Mouse (Mus musculus) erythroid progenitor cell, adult 5-6 weeks (primary cell): Measurements from ENCODE around the gene Spata31d1d. TPM values are rescaled to one million over a fixed set of nuclear protein-coding genes. Genes with fewer than 3 reads are reported as not detected.
"Not testable (repeated sequence)": the region's sequence is repeated elsewhere in the genome, so short reads cannot be mapped to it uniquely, and the experiment has no call there.

Source experiments
- ATAC-seq: replicated peaks from 2 replicates; pipeline ENCODE4 v1.8.0; 2016; ENCODE audit warnings: moderate number of reproducible peaks, mild to moderate bottlenecking, moderate TSS enrichment, inconsistent platforms; ENCODE audit not compliant: poor library complexity, low FRiP score, severe bottlenecking
- total RNA-seq, 2 experiments: library from RNA; stranded (forward) in 1 of 2; stranded (reverse) in 1 of 2; fragments of 150-400 nt in 1 of 2; fragments of 186-747, 209-891 nt in 1 of 2; gene quantifications; 2 replicates each; pipeline versions ENCODE4 v1.2.3 to v1.2.4; 2015 to 2017; ENCODE audit warnings: low replicate concordance in 2 of 2

The Spata31d1d gene
- total RNA-seq, 2 experiments from 2014 or later, result not detected

GRCm38 (mm10) chr13:59734347-59734746 is 2.8 kb upstream of the Spata31d1d start:
- ATAC-seq, result not testable (repeated sequence)

- ATAC-seq, result no peak
Measured at GRCm38 (mm10) chr13:59733936-59734335, 2.4 kb upstream of the Spata31d1d start.

GRCm38 (mm10) chr13:59728378-59729093 is 3.0 kb downstream of the Spata31d1d start:
- peak; percentile 84 for ATAC-seq

- ATAC-seq, result no peak
Measured at GRCm38 (mm10) chr13:59726139-59726867, 5.2 kb downstream of the Spata31d1d start.

GRCm38 (mm10) chr13:59722089-59722488 is 9.5 kb downstream of the Spata31d1d start:
- ATAC-seq, result not testable (repeated sequence)

GRCm38 (mm10) chr13:59719475-59719874 is 12.1 kb downstream of the Spata31d1d start:
- ATAC-seq, result no peak

GRCm38 (mm10) chr13:59718857-59719440 is 12.6 kb downstream of the Spata31d1d start:
- not testable (repeated sequence) for ATAC-seq

GRCm38 (mm10) chr13:59713710-59714109 is 17.8 kb downstream of the Spata31d1d start:
- no peak for ATAC-seq

GRCm38 (mm10) chr13:59711984-59712383 is 19.6 kb downstream of the Spata31d1d start, which contains the start of gene Spata31d1b:
Gene Spata31d1b (plus strand): TSS chr13:59712284.
- not testable (repeated sequence) for ATAC-seq

- no peak for ATAC-seq
Measured at GRCm38 (mm10) chr13:59710230-59710629, 21.3 kb downstream of the Spata31d1d start, which contains the start of gene Spata31d1a. Gene Spata31d1a (minus strand): TSS chr13:59710330.

GRCm38 (mm10) chr13:59704562-59704961 is 27.0 kb downstream of the Spata31d1d start:
- ATAC-seq, result no peak

- no peak for ATAC-seq
Measured at GRCm38 (mm10) chr13:59703514-59703913, 28.0 kb downstream of the Spata31d1d start.

- ATAC-seq, result 0 out of 2 replicates have a peak, but pooled peaks have one; percentile 18
Measured at GRCm38 (mm10) chr13:59700137-59700536, 31.4 kb downstream of the Spata31d1d start.

- no peak for ATAC-seq
Measured at GRCm38 (mm10) chr13:59699131-59699530, 32.4 kb downstream of the Spata31d1d start.

- ATAC-seq, result no peak
Measured at GRCm38 (mm10) chr13:59695781-59696180, 35.8 kb downstream of the Spata31d1d start.

- ATAC-seq, result no peak
Measured at GRCm38 (mm10) chr13:59694008-59694407, 37.5 kb downstream of the Spata31d1d start, which contains the start of gene 4921517D22Rik. Gene 4921517D22Rik (minus strand): TSS chr13:59694108.

GRCm38 (mm10) chr13:59691478-59691877 is 40.1 kb downstream of the Spata31d1d start:
- no peak for ATAC-seq

- no peak for ATAC-seq
Measured at GRCm38 (mm10) chr13:59690576-59690975, 41.0 kb downstream of the Spata31d1d start.

- no peak for ATAC-seq
Measured at GRCm38 (mm10) chr13:59689843-59690242, 41.7 kb downstream of the Spata31d1d start.

- no peak for ATAC-seq
Measured at GRCm38 (mm10) chr13:59689313-59689712, 42.2 kb downstream of the Spata31d1d start.
